Mouse (Mus musculus): ENCODE measurements at regions not wholly inside any gene's neighbourhood (a gene's known extent, or its start where the extent isn't known, plus 50 kb on each side); places are given as distances from the start of the nearest gene placed in this dataset.

DNA sequence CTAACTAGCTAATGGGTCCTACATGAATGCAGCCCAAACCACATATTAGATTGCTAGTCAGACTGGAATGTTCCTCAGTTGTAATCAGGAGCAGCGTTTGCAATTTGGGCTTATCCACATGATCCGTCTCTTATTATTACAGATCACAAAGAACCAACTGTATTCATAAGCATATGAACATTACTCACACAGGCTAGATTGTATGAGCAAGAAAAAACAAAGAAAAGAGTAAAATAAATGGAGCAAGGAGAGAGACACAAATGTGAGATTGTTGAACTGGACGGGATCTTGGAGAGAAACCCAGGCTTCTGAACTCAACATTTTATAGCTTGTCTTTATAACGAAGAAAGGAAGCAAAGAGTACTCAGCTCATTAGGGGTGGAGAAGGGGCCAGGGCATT lies 148.0 kb upstream of the Dusp10 start:
- DNase-seq (ENCODE audit: low spot score) = no peak

DNA sequence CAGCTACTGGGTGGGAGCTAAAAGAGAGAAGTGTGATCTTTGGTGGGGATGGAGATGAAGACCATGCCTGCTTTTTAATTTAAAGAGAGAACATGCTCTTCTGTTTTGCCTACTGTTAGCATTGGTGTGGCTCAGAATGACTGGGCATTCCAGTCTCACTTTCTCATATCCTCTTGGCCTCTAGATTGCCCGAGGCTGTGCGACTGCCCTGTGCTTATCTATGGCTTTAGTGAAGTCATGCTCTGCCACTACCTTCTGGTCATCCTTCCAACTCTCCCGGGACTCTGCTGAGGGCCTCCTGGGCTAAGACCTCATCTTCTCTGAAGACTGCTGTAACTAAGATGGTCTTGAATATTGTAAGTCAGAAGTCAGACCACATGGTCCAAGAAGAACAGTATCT lies 147.5 kb upstream of the Dusp10 start:
- no peak for DNase-seq (ENCODE audit: low spot score)

DNA sequence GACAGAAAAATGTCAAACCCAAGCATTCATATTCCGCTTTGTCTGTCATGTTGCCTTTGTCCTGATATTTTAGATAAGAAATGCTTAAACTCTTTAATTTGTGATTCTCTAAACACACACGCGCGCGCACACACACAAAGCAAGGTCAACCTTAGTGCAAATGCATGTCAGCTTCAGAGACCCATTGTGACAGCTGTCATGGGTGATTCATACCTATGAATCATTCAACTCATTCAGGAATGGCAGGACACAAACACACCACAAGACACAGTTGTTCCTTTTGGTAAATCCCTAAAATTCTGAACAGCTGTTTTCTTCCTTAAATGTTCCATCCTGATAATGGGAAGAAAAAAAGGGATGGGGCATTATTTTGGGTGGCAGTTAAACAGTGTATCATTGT lies 144.1 kb upstream of the Dusp10 start:
- no peak for DNase-seq (ENCODE audit: low spot score)

DNA sequence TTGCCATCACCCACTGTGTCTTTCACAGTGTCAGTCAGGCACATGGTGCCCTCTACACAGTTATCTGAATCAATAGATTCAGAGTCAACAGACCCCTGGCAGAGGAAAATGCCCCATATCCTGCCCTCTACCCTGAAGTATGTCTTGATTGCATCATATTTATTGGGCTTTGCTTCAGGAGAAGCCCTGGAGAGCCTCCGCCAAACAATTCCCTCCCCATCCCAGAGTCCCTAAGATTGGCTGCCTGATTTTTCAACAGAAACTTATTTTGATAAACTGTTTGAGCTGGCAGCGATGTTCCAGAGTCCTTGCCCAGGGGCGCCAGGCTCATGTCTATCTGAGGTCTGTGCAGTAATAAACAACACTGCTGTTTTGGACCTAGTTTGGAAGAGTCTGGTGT lies 117.2 kb upstream of the Dusp10 start:
- DNase-seq (ENCODE audit: low spot score) = no peak

DNA sequence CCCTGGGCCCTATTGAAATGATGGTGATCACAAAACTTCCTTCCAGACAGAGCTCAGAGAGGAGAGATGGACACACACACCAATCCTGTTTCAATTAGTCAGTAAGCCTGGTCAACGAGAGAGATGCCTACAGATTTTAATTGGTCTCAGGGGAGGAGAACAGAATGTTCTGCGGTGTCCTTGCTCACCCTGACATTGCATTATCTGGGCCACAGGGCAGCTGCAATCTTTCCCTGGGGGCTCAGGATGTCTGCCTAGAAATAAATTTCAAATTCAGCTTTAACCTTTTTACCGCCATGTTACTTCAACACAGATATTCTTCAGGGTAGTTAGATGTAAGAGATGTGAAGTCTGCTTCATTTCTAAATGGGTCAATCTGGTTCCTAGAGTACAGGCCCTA lies 115.0 kb upstream of the Dusp10 start:
- DNase-seq (ENCODE audit: low spot score) = no peak

DNA sequence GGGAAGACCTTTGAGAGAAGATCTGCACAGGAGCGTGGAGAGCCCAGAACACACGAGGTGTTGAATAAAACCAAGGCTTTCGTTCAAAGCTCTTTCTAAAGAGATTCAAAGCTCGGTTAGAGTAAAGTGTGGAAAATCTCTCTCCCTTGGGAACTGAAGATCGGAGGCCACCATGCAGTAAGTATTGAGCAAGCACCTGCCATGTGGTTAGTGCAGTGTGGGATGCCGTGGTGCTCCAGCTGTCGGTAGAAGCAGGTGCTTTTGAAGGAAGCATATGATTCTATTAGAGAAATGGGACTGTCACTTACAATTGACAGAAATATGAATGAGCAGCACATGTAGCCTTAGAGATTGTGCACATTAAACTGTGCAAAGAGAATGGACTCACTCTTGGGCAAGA lies 108.5 kb upstream of the Dusp10 start:
- no peak for DNase-seq (ENCODE audit: low spot score)

DNA sequence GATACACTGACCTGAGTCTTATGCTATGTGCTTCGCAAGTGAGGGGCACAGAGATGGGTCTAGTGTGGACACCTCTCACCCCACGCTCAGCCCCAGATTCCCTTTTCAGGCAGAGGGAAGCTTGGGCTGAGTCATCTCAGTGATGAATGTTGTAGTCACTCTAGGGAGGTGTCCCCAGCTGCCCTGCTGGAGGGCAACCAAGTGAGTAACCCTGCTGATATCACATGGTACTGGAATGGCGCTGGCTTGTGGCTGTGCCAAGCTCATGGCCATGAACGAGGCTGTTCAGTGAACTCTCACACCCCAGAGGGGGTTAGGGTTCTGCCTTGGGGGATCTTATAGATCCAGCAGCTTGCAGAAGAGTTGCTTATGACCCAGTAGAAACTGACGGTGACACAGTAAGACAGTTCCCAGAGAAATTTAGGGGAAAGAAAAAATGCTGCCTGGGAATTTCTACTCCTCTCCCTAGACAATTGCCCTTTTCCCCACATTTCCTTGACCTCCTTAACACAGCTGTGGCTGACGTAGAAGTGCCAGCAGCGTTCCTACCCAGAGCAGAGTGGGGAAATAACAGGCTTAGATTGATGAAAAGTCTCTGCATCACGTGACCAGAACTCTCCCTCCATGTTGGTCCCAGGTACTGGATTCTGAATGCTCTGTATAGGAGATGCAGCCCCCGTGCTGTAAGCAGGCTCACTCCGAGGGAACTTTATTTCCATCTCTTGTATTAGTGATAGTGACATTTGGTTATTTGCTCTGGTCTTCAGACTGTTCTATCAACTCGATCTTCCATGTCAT lies 107.6 kb upstream of the Dusp10 start:
- DNase-seq (ENCODE audit: low spot score) = no peak

DNA sequence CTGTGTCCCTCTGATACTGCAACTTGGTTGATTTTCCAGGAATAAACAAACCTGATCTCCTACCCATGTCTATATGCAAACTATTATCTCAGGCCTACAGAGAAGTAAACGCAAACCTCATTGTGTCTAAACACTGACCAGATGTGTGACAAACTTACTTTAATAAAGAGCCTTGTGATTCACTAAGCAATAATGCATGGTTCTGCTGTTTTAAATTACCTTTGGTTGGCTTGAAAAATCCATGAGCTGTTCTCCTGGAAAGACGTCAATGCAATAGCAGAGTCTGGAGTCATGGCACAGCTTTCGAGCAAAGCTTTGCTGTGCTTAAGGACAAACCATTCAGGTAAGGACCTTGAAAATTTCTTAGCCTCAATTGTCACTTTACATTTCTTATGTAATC lies 95.4 kb upstream of the Dusp10 start:
- no peak for DNase-seq (ENCODE audit: low spot score)

DNA sequence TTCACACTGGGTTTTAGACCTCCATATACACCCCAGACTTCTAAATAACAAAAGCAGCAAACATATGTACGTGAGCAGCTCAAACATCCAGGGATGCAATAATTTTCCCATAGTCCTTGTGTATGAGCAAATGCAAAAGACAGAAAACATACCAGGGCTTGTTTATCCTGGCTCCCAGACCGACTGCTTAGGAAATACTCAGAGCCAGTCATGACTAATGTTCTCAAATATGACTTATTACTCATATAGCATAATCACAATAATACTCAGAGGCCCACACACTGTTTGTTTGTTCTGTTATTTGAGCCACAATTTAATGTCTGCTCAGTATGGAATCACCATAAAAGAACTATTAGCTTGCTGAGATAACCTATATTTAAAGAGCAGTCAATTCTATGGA lies 91.8 kb upstream of the Dusp10 start:
- no peak for DNase-seq (ENCODE audit: low spot score)

DNA sequence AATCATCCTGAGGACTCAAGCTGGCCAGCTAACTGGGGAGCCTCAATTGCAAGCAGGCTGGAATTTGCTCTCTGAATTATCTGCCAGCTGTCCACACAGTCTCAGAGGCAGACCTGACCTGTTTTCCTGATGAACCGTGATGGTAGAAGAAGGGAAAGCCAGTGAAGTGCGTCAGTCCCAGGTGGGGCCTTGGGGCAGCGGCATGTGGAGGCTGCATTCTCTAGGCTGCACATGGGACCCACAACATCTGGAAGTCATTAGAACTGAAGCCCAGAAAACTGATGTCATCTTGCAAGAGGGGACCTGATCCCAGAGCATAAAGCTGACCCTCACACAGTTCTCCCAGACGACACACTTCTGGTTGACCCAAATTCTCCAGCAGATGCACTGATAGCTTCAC lies 84.6 kb upstream of the Dusp10 start:
- no peak for DNase-seq (ENCODE audit: low spot score)

DNA sequence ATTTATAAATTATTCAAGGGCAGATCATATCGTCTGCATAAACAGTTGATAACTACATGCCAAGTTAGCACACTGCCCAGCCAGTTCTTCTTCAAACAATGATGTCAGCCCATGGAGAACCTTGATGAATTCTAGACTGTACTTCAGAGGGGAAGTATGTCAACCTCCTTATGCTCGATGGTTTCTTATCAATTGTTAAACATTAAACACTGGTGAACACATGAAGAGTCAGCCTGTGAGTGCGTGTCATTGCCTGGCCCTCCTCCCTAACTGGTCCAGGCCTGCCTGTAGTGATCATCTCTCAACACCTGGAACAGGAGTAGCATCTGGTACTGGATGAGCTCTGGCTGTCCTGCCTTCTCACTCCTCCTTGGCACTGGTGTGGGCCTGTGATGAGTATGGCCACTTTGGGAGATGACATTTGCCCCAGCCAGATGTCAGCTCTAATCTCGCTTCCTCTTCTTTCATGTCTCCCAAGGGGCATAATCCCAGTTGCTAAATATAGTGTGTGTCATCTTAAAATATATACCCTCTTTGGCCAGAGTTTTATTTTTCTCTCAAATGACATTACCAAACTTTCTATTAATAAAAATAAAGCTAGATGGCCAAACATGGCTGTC lies 82.6 kb upstream of the Dusp10 start:
- DNase-seq (ENCODE audit: low spot score) = no peak

DNA sequence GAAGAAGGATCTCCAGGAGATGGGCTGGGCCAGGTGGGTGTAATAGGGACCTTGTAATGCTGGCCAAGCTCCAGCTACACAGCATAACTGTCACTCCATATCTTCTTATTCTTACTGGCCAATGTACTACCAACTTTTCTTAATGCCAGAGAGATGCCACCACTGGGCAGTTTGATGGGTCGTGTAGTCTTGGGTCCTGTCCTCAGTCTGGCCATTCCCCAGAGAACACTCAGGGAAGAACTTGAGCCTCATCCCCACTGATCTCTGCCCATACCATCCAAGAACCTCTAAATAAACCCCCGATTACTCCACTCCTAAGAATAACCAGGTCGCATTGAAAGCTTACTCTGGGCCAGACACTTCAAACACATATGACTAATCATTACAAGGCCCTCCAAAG lies 82.0 kb upstream of the Dusp10 start:
- no peak for DNase-seq (ENCODE audit: low spot score)

DNA sequence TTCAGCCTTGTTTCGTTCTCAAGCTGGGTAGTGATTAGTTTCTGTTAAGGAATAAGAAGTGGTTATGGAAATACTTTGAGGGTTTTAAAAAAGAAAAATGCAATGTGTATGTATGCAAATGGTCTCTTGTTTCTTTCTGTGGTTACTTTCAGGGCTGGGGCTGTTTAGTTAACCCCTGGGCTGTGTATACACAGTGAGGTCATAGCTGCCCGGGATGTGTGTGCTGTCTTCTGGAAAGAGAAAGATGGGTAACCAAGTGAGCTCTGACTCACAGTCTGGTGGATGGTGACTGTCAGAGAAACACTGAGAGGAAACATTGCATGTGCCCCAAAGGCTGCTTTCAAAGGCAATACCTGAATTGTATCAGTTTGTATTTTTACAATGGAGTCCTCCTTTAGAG lies 79.3 kb upstream of the Dusp10 start:
- no peak for DNase-seq (ENCODE audit: low spot score)

DNA sequence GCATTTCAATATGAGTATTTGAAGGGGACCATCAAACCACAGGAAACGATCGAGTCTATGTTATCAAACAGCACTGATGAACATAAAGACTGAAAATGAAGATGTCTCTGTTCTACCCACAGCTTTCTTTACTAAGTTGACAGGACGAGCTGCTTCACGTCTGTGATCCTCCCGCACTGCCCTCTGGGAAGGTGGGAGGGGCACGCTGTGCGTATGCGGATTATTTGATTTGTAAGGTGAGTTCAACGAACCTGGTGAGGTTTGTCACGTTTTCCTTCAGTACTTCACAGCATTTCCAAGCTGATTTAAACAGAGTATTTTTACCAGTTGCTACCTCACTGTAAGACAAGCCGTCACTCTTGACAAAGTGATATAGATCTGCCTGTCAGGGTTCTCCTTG lies 75.9 kb upstream of the Dusp10 start:
- DNase-seq (ENCODE audit: low spot score) = no peak

DNA sequence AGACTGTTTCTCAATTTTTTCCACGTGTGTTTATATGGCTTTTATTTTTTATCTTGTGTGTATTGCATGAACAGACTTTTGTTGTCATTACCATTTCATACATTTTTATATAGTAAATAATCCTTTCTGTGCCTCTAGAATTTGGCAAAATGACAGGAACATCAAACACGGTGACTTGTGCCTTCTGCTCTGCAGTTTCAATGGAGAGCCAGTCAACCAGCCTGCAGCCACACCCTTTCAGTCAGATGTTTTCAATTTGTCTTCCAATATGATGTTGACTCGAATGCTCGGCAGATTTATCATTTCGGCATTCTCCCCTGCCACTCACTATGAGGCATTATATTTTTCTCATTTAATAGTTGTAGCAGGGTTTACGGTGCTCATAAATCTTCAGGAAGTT lies 74.7 kb upstream of the Dusp10 start:
- DNase-seq (ENCODE audit: low spot score) = no peak

DNA sequence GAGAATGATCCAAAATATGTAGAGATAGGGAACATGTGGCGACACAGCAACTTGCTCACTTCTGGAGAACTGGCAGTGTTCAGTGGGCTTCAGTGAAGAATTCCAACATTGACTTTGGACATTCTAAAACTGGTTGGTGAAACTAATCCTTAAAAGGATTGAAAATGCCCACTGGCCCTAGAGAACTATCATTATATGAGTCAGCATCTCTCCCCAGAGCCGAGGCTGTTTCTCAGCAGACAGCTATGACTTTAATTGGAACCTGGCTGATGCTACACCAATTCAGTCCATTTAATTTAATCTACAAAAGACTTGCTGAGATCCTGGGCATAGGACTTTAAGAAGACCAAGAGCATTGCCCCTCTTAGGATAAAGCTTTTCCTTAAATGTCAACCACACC lies 72.4 kb upstream of the Dusp10 start:
- DNase-seq (ENCODE audit: low spot score) = no peak

DNA sequence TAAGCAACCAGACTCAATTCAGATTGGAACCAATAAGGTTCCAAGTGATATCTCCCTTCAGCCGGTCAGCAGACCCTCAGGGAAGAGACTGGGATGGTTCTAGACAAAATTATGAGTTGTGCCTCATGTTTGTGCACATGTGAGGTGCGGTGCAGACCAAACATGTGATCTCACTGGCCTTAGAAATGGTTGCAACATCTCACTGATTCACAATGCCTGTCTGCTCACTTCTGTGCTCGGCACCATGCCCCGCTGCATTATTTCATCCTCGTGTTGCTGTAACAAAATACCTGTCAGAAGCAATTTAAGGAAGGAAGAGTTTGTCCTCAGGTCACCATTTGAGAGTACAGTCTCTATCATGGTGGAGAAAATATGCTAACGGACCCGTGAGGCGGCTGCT lies 66.9 kb upstream of the Dusp10 start:
- no peak for DNase-seq (ENCODE audit: low spot score)

DNA sequence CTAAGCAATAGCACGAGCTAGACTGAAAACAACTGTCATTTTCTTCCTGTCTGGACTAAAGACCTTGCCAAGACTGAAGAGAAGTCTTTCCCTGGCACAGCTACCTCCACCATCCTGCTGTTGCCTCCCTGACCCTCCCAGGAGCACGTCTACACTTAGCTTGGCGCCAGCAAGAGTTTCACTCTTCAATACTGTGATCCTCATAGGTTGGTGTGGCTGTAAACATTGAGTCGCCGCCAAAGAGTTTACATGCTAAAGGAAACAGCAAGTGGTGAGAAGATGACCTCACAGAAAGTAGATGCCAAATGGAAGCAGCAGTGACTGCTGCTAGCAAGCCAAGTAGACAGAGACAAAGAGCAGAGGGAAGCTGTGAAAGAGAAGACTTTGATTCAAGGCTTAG lies 66.0 kb upstream of the Dusp10 start:
- no peak for DNase-seq (ENCODE audit: low spot score)

DNA sequence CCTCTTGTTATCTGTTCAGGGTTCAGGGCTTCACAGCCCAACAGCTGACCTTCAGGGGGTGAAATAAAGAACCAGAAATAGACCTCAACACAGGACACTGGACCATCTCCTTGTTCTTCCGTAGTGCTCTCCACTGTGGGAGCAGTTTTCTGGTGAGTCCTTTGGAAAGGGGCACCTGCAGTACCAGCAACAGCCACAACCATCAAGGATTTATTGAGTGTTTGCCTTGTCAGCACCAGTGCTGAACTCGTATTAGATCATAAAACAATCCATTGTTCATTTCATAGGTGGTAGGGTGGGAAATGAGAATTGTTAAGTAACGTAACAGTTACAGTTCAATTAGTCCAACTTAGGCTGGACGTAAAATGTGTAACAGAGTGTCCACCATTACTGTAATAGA lies 63.9 kb upstream of the Dusp10 start:
- no peak for DNase-seq (ENCODE audit: low spot score)

DNA sequence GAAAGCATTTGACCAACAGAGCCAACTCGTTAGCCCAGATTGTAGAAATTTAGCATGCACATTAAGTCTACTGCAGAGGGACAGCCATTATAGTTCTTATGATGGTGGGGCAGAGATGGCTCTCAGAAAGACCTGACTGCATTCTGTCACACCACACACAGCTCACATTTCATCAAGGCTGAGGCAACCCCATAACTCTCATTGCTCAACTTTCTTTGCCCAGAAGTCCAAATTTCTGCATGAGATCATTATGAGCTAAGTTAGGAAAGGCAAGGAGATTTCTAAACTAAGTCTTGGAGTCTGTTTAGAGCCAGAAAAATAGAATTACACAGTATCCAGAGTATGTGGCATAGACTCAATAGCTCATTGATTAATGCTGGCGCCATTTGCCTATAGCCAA lies 59.0 kb upstream of the Dusp10 start:
- DNase-seq (ENCODE audit: low spot score) = no peak

DNA sequence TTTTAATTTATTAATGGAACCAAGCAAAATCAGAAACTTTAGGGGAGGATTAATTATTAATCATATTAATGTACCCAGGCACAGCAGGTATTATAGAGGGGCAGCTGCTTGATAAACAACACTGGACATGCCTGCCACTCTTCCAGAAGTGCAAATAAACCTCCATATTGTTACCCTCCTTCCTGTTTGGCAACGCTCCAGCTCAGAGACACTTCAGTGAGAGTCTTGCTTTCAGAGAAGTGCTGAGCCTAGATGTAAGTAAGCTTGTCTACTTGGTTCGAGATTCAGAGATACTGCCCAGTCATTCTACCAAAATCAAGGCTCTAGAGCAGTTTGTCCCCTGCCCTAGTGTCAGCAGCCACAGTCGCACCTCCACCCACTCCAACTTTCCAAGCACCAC lies 56.7 kb upstream of the Dusp10 start:
- DNase-seq (ENCODE audit: low spot score) = no peak

DNA sequence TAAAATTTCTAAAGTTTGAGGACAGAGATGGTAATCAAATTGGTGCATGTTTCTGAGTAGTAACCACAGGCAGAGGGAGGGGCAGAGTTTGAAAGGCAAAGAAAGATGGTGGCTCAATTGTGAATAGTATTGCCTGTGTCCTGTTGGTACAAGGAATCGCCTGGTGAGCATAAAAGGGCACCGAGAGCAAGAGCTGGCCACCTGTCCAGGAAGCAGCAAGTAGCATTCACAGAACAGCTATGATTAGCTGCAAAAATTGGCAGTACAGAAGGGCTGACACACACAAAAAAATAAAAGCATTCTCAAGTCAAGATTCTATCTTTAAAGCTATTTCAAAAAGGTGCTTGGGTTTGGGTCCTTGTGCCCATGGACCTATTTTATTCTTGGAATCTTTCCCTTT lies 51.7 kb upstream of the Dusp10 start:
- DNase-seq (ENCODE audit: low spot score) = no peak

DNA sequence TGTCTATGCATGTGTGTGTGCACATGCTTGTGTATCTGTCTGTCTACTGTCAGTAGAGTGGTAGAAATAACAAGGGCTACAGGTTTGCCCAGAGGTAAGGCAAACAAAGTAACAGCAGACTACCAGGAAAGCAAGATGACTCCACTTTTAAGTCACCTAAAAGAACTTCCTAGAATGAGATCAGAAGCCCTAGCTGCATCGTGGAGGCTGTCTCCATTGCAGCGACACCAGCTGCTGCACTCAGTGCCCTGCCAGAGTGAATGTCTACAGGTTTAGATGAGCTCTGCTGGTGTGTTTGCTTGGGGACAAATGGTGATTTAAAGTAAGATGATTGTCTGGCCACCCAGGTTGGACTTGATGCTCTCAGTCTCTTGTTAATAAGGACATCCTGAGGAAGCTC lies 50.6 kb upstream of the Dusp10 start:
- no peak for DNase-seq (ENCODE audit: low spot score)

DNA sequence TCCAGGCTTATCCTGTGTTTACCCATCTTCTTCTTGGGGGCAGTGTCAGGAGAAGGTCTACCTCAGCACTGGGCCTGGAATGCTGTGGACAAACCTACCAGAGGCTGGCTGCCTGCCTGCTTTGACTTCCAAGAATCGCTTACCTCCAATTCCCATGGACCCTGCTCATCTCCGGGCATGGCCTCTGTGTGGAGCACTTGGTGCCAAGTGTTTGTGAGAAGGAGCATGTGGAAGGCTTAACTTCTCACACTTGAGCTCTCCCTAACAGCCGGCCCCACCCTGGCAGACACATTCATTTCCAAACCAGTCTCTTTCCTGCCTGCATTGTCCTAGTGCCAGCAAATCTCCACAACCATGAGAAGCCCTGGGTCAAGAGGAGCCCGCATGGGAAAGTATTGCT lies 49.8 kb upstream of the Dusp10 start:
- DNase-seq (ENCODE audit: low spot score) = no peak
